Mouse (Mus musculus): ENCODE measurements around the gene Slc10a3. TPM values are rescaled to one million over a fixed set of nuclear protein-coding genes. Genes with fewer than 3 reads are reported as not detected.

Gene Slc10a3
- polyA plus RNA-seq (2015; fragmentation: Nextera tagmentation; extraction: Ambion mirVana), result 18.6 and 21.4 TPM in 2 replicates

DNA sequence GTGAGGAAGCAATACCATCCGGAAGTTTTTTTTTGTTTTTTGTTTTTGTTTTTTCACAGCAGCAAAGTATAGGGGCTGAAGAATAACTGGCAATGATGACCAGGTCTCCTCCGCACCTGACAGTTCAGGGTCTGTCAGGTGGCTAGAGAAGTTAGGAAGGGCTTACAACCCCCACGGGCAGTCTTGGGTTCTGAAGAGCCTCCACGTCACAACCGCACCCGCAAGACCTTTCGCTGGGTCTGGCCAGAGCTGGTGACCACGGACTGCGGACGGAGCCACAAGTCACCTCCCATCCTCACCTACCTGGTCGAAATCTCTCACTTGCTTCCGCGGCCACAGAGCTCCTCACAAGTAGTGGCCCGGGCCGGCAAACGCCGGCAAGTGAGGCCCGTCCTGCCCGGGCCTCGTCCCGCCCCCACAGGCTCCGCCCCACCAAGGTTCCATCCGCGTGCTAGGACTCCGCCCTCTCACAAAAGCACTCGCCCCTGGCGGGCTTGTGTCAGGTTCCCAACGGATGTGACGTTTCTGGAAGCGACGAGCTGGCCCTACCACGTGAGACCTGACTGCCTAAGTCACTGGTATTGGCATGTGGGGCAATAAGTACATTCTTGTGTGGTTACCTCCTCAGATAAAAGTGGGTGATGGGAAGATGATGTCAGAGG lies at the start of gene Slc10a3, which contains the start of gene Ubl4a:
Gene Slc10a3, minus strand, starts transcription at position 462 of the 662 bp plus-strand sequence.
Gene Ubl4a, minus strand, starts transcription at position 331 of the 662 bp plus-strand sequence.
- Histone ChIP-seq H3K4me3 (replicated peaks; ENCODE audit: low read length) (peak within 1 kb of the TSS; percentile 57), H3K4me2 (ENCODE audit: low read depth, low read length) (peak within 1 kb of the TSS; percentile 60), H3K4me1 (ENCODE audit: control insufficient read depth, insufficient read depth, low read length) (0 out of 2 replicates have a peak, but pooled peaks cover 3% of the 10 kb centered on the region), H3K27ac (ENCODE audit: low read length) (no peak within 1 kb of the TSS), H3K36me3 (ENCODE audit: control insufficient read depth, insufficient read depth, low read length) (0 out of 2 replicates have a peak, but pooled peaks cover 7% of the 10 kb centered on the region), H3K9ac (ENCODE audit: low read length) (peak within 1 kb of the TSS; percentile 72), H3K27me3 (ENCODE audit: control insufficient read depth, insufficient read depth, low read length) (no peaks in the 10 kb centered on the region), H3K9me3 (replicated peaks; ENCODE audit: control insufficient read depth, low read length) (no peaks in the 10 kb centered on the region)
- ATAC-seq (ENCODE audit: insufficient read depth, low FRiP score), result peak; percentile 91
- 27% methylated on average over 32 of the region's 32 CpGs for WGBS

DNA sequence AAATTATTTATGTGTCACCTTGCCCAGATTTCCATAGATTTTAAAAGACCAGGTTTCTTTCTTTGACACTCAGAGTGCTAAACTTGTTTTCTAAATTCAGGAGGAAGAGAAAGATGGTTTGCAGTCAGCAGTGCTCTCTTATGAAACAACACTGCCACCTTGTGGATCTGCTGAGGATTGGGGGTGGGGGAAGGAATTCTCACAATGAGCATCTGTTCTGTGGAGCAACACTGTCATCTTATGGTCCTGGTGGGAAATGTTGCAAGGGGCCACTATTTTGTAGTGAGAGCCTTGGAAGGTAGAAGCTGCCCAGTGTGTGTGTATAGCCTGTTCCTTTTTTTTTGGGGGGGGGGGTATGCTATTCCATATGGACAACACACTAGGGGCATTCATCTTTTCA lies 40.2 kb upstream of the Slc10a3 start:
- H3K27me3 ChIP-seq (ENCODE audit: control insufficient read depth, insufficient read depth, low read length), result no peaks in the 10 kb centered on the region
- no peak overlapping the region for H3K4me3 ChIP-seq (replicated peaks; ENCODE audit: low read length)
- H3K36me3 ChIP-seq (ENCODE audit: control insufficient read depth, insufficient read depth, low read length), result no peaks in the 10 kb centered on the region
- H3K9me3 ChIP-seq (replicated peaks; ENCODE audit: control insufficient read depth, low read length), result no peaks in the 10 kb centered on the region
- H3K27ac ChIP-seq (ENCODE audit: low read length), result no peak overlapping the region
- peak; percentile 71 for ATAC-seq (ENCODE audit: insufficient read depth, low FRiP score)
- H3K4me1 ChIP-seq (ENCODE audit: control insufficient read depth, insufficient read depth, low read length), result no peaks in the 10 kb centered on the region
- H3K9ac ChIP-seq (ENCODE audit: low read length), result no peak overlapping the region
- H3K4me2 ChIP-seq (ENCODE audit: low read depth, low read length), result no peak overlapping the region

DNA sequence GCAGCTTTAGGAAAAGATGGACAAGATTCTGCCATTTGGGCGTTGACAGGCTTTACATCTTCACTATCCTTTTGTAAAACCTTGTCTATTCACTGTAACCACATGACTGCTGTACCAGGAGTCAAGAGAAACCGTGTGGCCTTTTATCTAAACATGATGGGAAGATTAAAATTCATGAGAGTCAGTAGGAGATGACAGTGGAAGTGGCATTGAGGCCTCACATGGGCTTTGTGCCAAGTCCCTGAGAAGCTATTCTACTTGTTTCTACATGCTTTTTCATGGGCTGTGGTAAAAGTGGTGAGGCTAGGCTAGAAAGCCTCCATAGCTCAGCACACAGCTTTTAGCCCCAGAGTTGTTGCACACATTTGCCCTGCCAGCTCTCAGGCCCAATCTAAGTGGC lies 35.2 kb upstream of the Slc10a3 start:
- Histone ChIP-seq H3K9ac (ENCODE audit: low read length) (no peak overlapping the region), H3K4me1 (ENCODE audit: control insufficient read depth, insufficient read depth, low read length) (no peaks in the 10 kb centered on the region), H3K4me2 (ENCODE audit: low read depth, low read length) (no peak overlapping the region), H3K27me3 (ENCODE audit: control insufficient read depth, insufficient read depth, low read length) (no peaks in the 10 kb centered on the region), H3K36me3 (ENCODE audit: control insufficient read depth, insufficient read depth, low read length) (no peaks in the 10 kb centered on the region), H3K27ac (ENCODE audit: low read length) (no peak overlapping the region), H3K9me3 (replicated peaks; ENCODE audit: control insufficient read depth, low read length) (no peaks in the 10 kb centered on the region), H3K4me3 (replicated peaks; ENCODE audit: low read length) (no peak overlapping the region)
- WGBS, result 40% methylated on average over 2 of the region's 2 CpGs
- ATAC-seq (ENCODE audit: insufficient read depth, low FRiP score), result no peak

DNA sequence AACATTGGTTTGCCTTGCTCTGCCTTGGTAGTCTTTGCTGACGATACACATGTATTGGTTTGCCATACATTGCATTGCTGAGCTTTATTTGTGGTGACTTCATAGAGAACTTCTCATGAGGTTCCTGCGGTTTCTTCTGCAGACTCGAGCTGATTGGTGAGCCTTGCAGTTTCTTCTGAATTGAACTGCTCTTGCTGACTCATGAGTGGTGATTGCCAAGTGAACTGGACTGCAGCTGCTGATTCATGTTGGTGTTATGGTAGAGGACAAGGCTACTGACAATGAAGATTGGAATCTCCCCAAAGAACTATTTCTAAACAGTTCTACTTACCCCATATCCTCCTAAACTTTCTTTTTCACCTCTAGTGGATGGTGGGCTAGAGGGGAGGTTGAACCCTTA lies 27.0 kb upstream of the Slc10a3 start:
- H3K4me3 ChIP-seq (replicated peaks; ENCODE audit: low read length), result no peak overlapping the region
- H3K27ac ChIP-seq (ENCODE audit: low read length), result no peak overlapping the region
- H3K9ac ChIP-seq (ENCODE audit: low read length), result no peak overlapping the region
- 77% methylated on average over 3 of the region's 3 CpGs for WGBS
- no peaks in the 10 kb centered on the region for H3K36me3 ChIP-seq (ENCODE audit: control insufficient read depth, insufficient read depth, low read length)
- H3K27me3 ChIP-seq (ENCODE audit: control insufficient read depth, insufficient read depth, low read length), result no peaks in the 10 kb centered on the region
- no peak overlapping the region for H3K4me2 ChIP-seq (ENCODE audit: low read depth, low read length)
- H3K9me3 ChIP-seq (replicated peaks; ENCODE audit: control insufficient read depth, low read length), result no peaks in the 10 kb centered on the region
- H3K4me1 ChIP-seq (ENCODE audit: control insufficient read depth, insufficient read depth, low read length), result no peaks in the 10 kb centered on the region
- no peak for ATAC-seq (ENCODE audit: insufficient read depth, low FRiP score)

DNA sequence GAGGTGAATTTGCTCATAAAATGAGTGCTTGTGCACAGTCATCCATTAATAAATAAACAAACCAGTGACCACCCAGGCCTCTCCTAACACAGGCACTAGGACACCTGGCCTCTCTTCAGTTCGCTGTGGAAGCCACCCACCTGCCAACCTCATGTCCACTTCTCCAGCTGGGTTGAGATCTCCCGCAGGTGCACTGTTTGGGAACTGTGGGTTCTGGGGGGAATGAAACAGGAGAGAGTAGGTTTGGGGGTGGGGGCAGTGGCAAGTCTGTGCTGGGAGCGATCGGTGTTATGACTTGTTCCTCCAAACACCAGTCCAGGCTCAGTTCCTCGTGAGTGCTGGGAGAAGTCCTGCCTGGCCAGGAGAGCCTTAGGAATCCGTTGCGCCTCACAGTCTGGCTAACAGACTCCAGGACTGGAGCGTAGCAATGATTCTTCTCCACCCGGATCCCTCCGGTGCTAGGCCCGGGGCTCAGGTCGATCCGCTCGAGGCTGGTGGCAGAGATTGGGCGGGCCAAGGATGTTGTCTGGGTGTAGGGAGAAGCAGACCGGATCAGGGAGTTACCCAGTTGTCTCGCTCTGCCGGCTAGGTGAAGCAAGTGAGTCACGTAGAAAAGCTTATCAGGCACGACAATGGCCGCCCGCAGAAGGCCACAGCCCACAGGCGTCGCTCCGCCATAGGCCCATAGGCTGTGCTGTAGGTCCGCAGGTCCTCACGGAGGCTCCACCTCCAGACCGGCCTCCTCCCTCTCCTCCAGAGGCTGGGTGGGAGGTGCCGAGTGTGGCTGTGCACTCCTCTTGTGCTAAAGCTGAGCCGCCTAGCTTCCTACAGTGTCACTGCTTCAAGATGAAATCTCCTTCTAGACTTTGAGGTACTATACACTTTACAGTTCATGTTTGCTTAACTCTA lies 19.6 kb upstream of the Slc10a3 start, which contains the start of the genes Fam3a and Ikbkg:
Gene Fam3a, minus strand, starts transcription at position 738 of the 909 bp plus-strand sequence.
Gene Ikbkg, plus strand, starts transcription at position 756 of the 909 bp plus-strand sequence.
- H3K36me3 ChIP-seq (ENCODE audit: control insufficient read depth, insufficient read depth, low read length), result no peaks in the 10 kb centered on the region
- ATAC-seq (ENCODE audit: insufficient read depth, low FRiP score), result peak; percentile 100
- H3K9me3 ChIP-seq (replicated peaks; ENCODE audit: control insufficient read depth, low read length), result no peaks in the 10 kb centered on the region
- H3K27me3 ChIP-seq (ENCODE audit: control insufficient read depth, insufficient read depth, low read length), result no peaks in the 10 kb centered on the region
- WGBS, result 10% methylated on average over 30 of the region's 30 CpGs
- H3K4me3 ChIP-seq (replicated peaks; ENCODE audit: low read length), result peak within 1 kb of the TSS; percentile 52
- H3K4me2 ChIP-seq (ENCODE audit: low read depth, low read length), result peak within 1 kb of the TSS; percentile 65
- peak within 1 kb of the TSS; percentile 79 for H3K9ac ChIP-seq (ENCODE audit: low read length)
- no peaks in the 10 kb centered on the region for H3K4me1 ChIP-seq (ENCODE audit: control insufficient read depth, insufficient read depth, low read length)
- H3K27ac ChIP-seq (ENCODE audit: low read length), result peak within 1 kb of the TSS; percentile 94

DNA sequence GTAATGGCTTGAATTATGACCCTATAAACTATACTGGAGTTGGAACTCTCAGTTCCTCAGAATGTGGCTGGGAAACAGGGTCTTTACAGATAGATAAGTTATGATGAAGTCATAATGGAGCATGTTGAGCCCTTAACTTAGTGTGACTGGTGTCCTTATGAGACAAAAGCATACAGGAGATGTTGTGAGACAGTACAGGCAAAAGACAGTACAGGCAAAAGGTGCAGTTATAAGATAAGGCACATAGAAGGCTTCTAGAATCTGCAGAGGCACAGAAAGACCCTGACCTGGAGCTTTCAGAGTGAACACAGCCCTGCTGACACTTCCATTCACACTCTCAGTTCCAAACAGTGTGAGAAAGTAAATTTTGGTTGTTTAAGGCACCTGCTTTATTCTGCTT lies 15.0 kb upstream of the Slc10a3 start:
- Histone ChIP-seq H3K27me3 (ENCODE audit: control insufficient read depth, insufficient read depth, low read length) (no peaks in the 10 kb centered on the region), H3K4me2 (ENCODE audit: low read depth, low read length) (no peak overlapping the region), H3K9me3 (replicated peaks; ENCODE audit: control insufficient read depth, low read length) (no peaks in the 10 kb centered on the region), H3K4me1 (ENCODE audit: control insufficient read depth, insufficient read depth, low read length) (no peaks in the 10 kb centered on the region), H3K27ac (ENCODE audit: low read length) (no peak overlapping the region), H3K36me3 (ENCODE audit: control insufficient read depth, insufficient read depth, low read length) (no peaks in the 10 kb centered on the region), H3K4me3 (replicated peaks; ENCODE audit: low read length) (no peak overlapping the region), H3K9ac (ENCODE audit: low read length) (no peak overlapping the region)
- no peak for ATAC-seq (ENCODE audit: insufficient read depth, low FRiP score)

DNA sequence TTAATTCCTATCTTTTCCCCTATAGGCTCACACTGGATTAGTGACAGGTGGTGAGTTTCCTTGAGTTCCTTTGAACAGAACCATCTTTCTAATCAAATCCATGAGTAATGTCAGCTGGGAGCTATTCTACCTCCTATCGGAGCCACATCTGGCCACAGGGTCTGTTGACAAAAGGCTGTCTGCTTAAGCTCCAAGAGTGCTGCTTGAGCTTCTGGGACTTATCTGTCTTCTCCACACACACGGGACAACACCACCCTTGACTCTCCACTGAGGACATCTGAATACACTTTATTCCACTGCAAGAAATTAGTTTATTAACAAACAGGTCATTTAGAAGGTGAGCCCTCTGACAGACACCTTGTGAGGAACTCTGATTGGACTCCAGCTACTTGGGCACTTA lies 11.3 kb upstream of the Slc10a3 start:
- Histone ChIP-seq H3K4me2 (ENCODE audit: low read depth, low read length) (no peak overlapping the region), H3K36me3 (ENCODE audit: control insufficient read depth, insufficient read depth, low read length) (no peaks in the 10 kb centered on the region), H3K4me3 (replicated peaks; ENCODE audit: low read length) (no peak overlapping the region), H3K27ac (ENCODE audit: low read length) (no peak overlapping the region), H3K9ac (ENCODE audit: low read length) (no peak overlapping the region), H3K27me3 (ENCODE audit: control insufficient read depth, insufficient read depth, low read length) (no peaks in the 10 kb centered on the region), H3K9me3 (replicated peaks; ENCODE audit: control insufficient read depth, low read length) (no peaks in the 10 kb centered on the region), H3K4me1 (ENCODE audit: control insufficient read depth, insufficient read depth, low read length) (no peaks in the 10 kb centered on the region)
- ATAC-seq (ENCODE audit: insufficient read depth, low FRiP score), result no peak
- 80% methylated on average over 2 of the region's 2 CpGs for WGBS

DNA sequence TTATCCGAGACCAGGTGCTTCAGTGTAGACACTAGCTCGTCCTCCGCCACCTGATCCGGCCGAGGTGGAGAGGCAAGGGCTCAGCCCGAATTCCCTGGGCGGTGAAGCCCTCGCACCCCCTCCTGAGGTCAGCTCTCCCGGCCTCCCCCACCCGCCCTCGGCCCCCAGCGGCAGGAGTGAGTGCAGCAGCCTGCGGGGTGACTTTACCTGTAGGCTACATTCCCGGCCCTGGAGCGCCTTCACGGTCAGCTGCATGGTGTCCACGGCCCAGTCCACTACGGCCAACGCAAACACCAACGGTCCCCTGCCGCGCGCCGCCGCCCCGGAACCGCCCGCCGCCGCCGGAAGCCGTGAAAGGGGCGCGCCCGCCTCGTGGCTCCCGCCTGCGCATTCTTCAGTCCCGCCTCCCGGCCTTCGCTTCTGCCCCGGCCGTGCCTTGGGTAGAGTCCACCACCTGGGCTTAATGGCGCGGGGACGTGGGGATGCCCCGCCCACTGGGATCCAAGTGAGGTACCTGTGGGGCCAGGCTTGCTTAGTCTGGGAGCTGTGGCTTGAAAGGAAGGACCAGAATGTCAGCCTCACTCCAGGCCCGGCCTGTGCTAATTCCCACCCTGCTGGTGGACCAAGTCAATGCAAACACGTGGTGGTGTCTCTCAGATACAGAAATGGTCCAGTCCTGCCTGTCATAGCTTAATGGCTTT lies 4.8 kb downstream of the Slc10a3 start:
- 15% methylated on average over 39 of the region's 49 CpGs for WGBS
- no peaks in the 10 kb centered on the region for H3K27me3 ChIP-seq (ENCODE audit: control insufficient read depth, insufficient read depth, low read length)
- 0 out of 2 replicates have a peak, but pooled peaks cover 9% of the 10 kb centered on the region for H3K36me3 ChIP-seq (ENCODE audit: control insufficient read depth, insufficient read depth, low read length)
- no peaks in the 10 kb centered on the region for H3K9me3 ChIP-seq (replicated peaks; ENCODE audit: control insufficient read depth, low read length)
- H3K27ac ChIP-seq (ENCODE audit: low read length), result peak overlapping the region; percentile 72
- H3K4me2 ChIP-seq (ENCODE audit: low read depth, low read length), result peak overlapping the region; percentile 67
- ATAC-seq (ENCODE audit: insufficient read depth, low FRiP score), result peak; percentile 86
- H3K9ac ChIP-seq (ENCODE audit: low read length), result peak overlapping the region; percentile 84
- H3K4me1 ChIP-seq (ENCODE audit: control insufficient read depth, insufficient read depth, low read length), result peaks cover 9% of the 10 kb centered on the region; the same call in 1 of the 2 replicates
- peak overlapping the region; percentile 68 for H3K4me3 ChIP-seq (replicated peaks; ENCODE audit: low read length)
